Mouse (Mus musculus) liver, adult 2 months (tissue): ENCODE measurements around the gene Vamp3. TPM values are rescaled to one million over a fixed set of nuclear protein-coding genes. Genes with fewer than 3 reads are reported as not detected.
A peak's percentile ranks its signal among the peaks of the same experiment; 100 is the strongest.
"Not testable (repeated sequence)": the region's sequence is repeated elsewhere in the genome, so short reads cannot be mapped to it uniquely, and the experiment has no call there.

Experiments used
- DNase-seq: peaks from one replicate; pipeline ENCODE4 v3.0.0-alpha.2; 2011; ENCODE audit warnings: low read depth, low spot score; ENCODE audit errors: extremely low read depth
- H3K27ac ChIP-seq: fragments of 200-500 bp; replicated peaks from 2 replicates; pipeline ENCODE4 v1.5.1; 2012; ENCODE audit warnings: low read depth, mild to moderate bottlenecking, control low read depth, inconsistent platforms, low read length; ENCODE audit not compliant: insufficient read depth
- H3K27me3 ChIP-seq: fragments of 200-500 bp; 2 replicates; pipeline ENCODE4 v1.6.1; 2012; ENCODE audit warnings: mild to moderate bottlenecking, moderate library complexity, low read length, inconsistent platforms; ENCODE audit not compliant: control insufficient read depth, insufficient read depth
- H3K36me3 ChIP-seq: fragments of 200-500 bp; 2 replicates; pipeline ENCODE4 v1.6.1; 2012; ENCODE audit warnings: low read length, inconsistent platforms; ENCODE audit not compliant: control insufficient read depth, insufficient read depth
- H3K4me1 ChIP-seq: fragments of 200-500 bp; 2 replicates; pipeline ENCODE4 v1.6.1; 2011; ENCODE audit warnings: low read length; ENCODE audit not compliant: control insufficient read depth, insufficient read depth
- H3K4me3 ChIP-seq: fragments of 200-500 bp; 2 replicates; pipeline ENCODE4 v1.5.1; 2011; ENCODE audit warnings: low read depth, mild to moderate bottlenecking, control low read depth, low read length, moderate library complexity; ENCODE audit not compliant: insufficient read depth
- H3K79me2 ChIP-seq: fragments of 200-500 bp; 2 replicates; pipeline ENCODE4 v1.6.1; 2012; ENCODE audit warnings: inconsistent platforms, mild to moderate bottlenecking, low read length, moderate library complexity; ENCODE audit not compliant: control insufficient read depth, insufficient read depth
- H3K9ac ChIP-seq: fragments of 200-500 bp; 2 replicates; pipeline ENCODE4 v1.6.1; 2012; ENCODE audit warnings: low read depth, mild to moderate bottlenecking, control low read depth, inconsistent platforms, low read length
- CTCF ChIP-seq: fragments of 200-500 bp; IDR thresholded peaks from 2 replicates; pipeline ENCODE4 v1.5.1; 2011; ENCODE audit warnings: low read depth, low read length, control low read depth
- POLR2A ChIP-seq: fragments of 200-500 bp; IDR thresholded peaks from 2 replicates; pipeline ENCODE4 v1.6.1; 2011; ENCODE audit warnings: low read length, control low read depth; ENCODE audit not compliant: insufficient read depth; ENCODE audit errors: extremely low read depth
- WGBS: fragments of 180-500 bp; shearing (Covaris S2); methylation state at CpG from one replicate; pipeline ENCODE4 v1.1.7; 2018; 5-methylcytosine and 5-hydroxymethylcytosine counted together
- polyA plus RNA-seq: library from polyadenylated mRNA; depleted of rRNA; stranded (reverse); fragments of >200 nt; gene quantifications from 2 replicates; pipeline ENCODE4 v1.2.3, GENCODE M21; 2012
- total RNA-seq: library from RNA; depleted of rRNA; stranded (reverse); fragments of >200 nt; gene quantifications from 2 replicates; pipeline ENCODE4 v1.2.3, GENCODE M21; 2014

The Vamp3 gene
- total and polyA plus RNA-seq, 2 experiments = 5.9 to 16.4 TPM

- Histone ChIP-seq H3K9ac (no peak overlapping the region), H3K36me3 (peaks cover 64% of the 10 kb centered on the region), H3K27me3 (no peaks in the 10 kb centered on the region), H3K79me2 (no peaks in the 10 kb centered on the region; the same call in 1 of the 2 replicates), H3K4me1 (no peaks in the 10 kb centered on the region), H3K27ac (no peak overlapping the region), H3K4me3 (no peak overlapping the region)
- TF ChIP-seq CTCF = no peak
- TF ChIP-seq POLR2A = no peak
- DNase-seq = no peak
- WGBS = 76% methylated on average over 9 of the region's 9 CpGs
Observed at GRCm38 (mm10) chr4:151024152-151024551, 33.6 kb downstream of the Vamp3 start.

GRCm38 (mm10) chr4:151017356-151017755, 40.4 kb downstream of the Vamp3 start:
- not testable (repeated sequence) for H3K9ac ChIP-seq, H3K4me3 ChIP-seq, H3K4me1 ChIP-seq, H3K27me3 ChIP-seq, H3K27ac ChIP-seq, H3K79me2 ChIP-seq, DNase-seq
- WGBS = 100% methylated on average over 1 of the region's 1 CpGs
- H3K36me3 ChIP-seq = peaks cover 71% of the 10 kb centered on the region

GRCm38 (mm10) chr4:151015946-151016345, 41.8 kb downstream of the Vamp3 start:
- Histone ChIP-seq H3K4me3 (no peak overlapping the region), H3K36me3 (peaks cover 68% of the 10 kb centered on the region), H3K79me2 (no peaks in the 10 kb centered on the region), H3K9ac (no peak overlapping the region), H3K4me1 (no peaks in the 10 kb centered on the region), H3K27ac (no peak overlapping the region), H3K27me3 (no peaks in the 10 kb centered on the region)
- DNase-seq = no peak
- 96% methylated on average over 10 of the region's 10 CpGs for WGBS
- TF ChIP-seq CTCF (no peak), POLR2A (no peak)

- Histone ChIP-seq H3K27me3 (no peaks in the 10 kb centered on the region), H3K4me3 (no peak overlapping the region), H3K4me1 (no peaks in the 10 kb centered on the region), H3K9ac (no peak overlapping the region), H3K79me2 (no peaks in the 10 kb centered on the region), H3K27ac (no peak overlapping the region), H3K36me3 (peaks cover 58% of the 10 kb centered on the region)
- 97% methylated on average over 7 of the region's 7 CpGs for whole genome bisulfite sequencing
- TF ChIP-seq POLR2A (no peak), CTCF (no peak)
- DNase-seq = no peak
Observed at GRCm38 (mm10) chr4:151010316-151010715, 47.4 kb downstream of the Vamp3 start.

GRCm38 (mm10) chr4:151006945-151007344, 50.8 kb downstream of the Vamp3 start:
- Histone ChIP-seq H3K79me2 (no peaks in the 10 kb centered on the region), H3K4me1 (no peaks in the 10 kb centered on the region), H3K4me3 (no peak overlapping the region), H3K27me3 (no peaks in the 10 kb centered on the region), H3K9ac (no peak overlapping the region), H3K36me3 (peaks cover 51% of the 10 kb centered on the region), H3K27ac (no peak overlapping the region)
- TF ChIP-seq POLR2A (no peak), CTCF (peak; percentile 77)
- WGBS = 80% methylated on average over 6 of the region's 6 CpGs
- peak; percentile 4 for DNase-seq

- peaks cover 43% of the 10 kb centered on the region for H3K36me3 ChIP-seq
- H3K9ac ChIP-seq = no peak overlapping the region
- DNase-seq = no peak
- H3K4me3 ChIP-seq = no peak overlapping the region
- TF ChIP-seq CTCF (no peak), POLR2A (no peak)
- H3K79me2 ChIP-seq = no peaks in the 10 kb centered on the region
- no peaks in the 10 kb centered on the region for H3K27me3 ChIP-seq
- no peak overlapping the region for H3K27ac ChIP-seq
- H3K4me1 ChIP-seq = no peaks in the 10 kb centered on the region
- WGBS = 92% methylated on average over 13 of the region's 13 CpGs
Observed at GRCm38 (mm10) chr4:151005656-151006318, 52.0 kb downstream of the Vamp3 start.
